Mouse (Mus musculus) CH12.LX (cell line): Measurements from ENCODE around the gene Slc9a1. TPM values are rescaled to one million over a fixed set of nuclear protein-coding genes. Genes with fewer than 3 reads are reported as not detected.

ENCODE experiments used
- DNase-seq: peaks from one replicate; pipeline ENCODE4 v3.0.0-alpha.2; 2013; ENCODE audit errors: extremely low read depth
- H3K27ac ChIP-seq: 2 replicates; pipeline ENCODE4 v1.5.1; 2012; ENCODE audit warnings: low read depth, mild to moderate bottlenecking, control low read depth, moderate library complexity; ENCODE audit not compliant: insufficient read depth
- H3K27me3 ChIP-seq: replicated peaks from 2 replicates; pipeline ENCODE3; 2012; ENCODE audit warnings: inconsistent platforms
- H3K36me3 ChIP-seq, 2 experiments: replicated peaks in 1 of 2; 2 replicates each; pipeline versions ENCODE3 to v1.6.1; 2012; ENCODE audit warnings: inconsistent platforms in 1 of 2, low read length in 1 of 2, mild to moderate bottlenecking in 1 of 2, mixed read lengths in 1 of 2, moderate library complexity in 1 of 2; ENCODE audit not compliant: control insufficient read depth in 1 of 2, insufficient read depth in 1 of 2
- H3K4me1 ChIP-seq, 2 experiments: 2 replicates each; pipeline ENCODE4 v1.6.1; 2012; ENCODE audit warnings: inconsistent platforms in 1 of 2, moderate library complexity in 1 of 2; ENCODE audit not compliant: insufficient read depth in 2 of 2, control insufficient read depth in 1 of 2
- H3K4me2 ChIP-seq: 2 replicates; pipeline ENCODE4 v1.6.1; 2012; ENCODE audit warnings: low read depth, mild to moderate bottlenecking, control low read depth; ENCODE audit not compliant: poor library complexity, insufficient read depth, severe bottlenecking
- H3K4me3 ChIP-seq, 3 experiments: fragments of 150-350 bp in 1 of 3; sonication (generic) in 1 of 3; replicated peaks in 1 of 3; 2 replicates each; pipeline versions ENCODE3 to v1.5.1; 2011 to 2012; ENCODE audit warnings: low read depth in 2 of 3, low read length in 2 of 3, mild to moderate bottlenecking in 2 of 3, moderate library complexity in 2 of 3, control low read depth in 1 of 3, improper control_type of control experiment in 1 of 3, inconsistent platforms in 1 of 3, mixed read lengths in 1 of 3; ENCODE audit not compliant: poor library complexity in 1 of 3
- H3K79me2 ChIP-seq: replicated peaks from 2 replicates; pipeline ENCODE4 v1.6.1; 2012; ENCODE audit warnings: mild to moderate bottlenecking, moderate library complexity; ENCODE audit not compliant: control insufficient read depth, poor library complexity, insufficient read depth, severe bottlenecking; ENCODE audit errors: extremely low read depth
- H3K9ac ChIP-seq: 2 replicates; pipeline ENCODE4 v1.6.1; 2012; ENCODE audit warnings: low read depth, mild to moderate bottlenecking, control low read depth, moderate library complexity; ENCODE audit not compliant: insufficient read depth
- H3K9me3 ChIP-seq: replicated peaks from 2 replicates; pipeline ENCODE3; 2012; ENCODE audit warnings: low read length, inconsistent platforms, mixed read lengths
- CHD2 ChIP-seq: IDR thresholded peaks from 2 replicates; pipeline ENCODE4 v1.6.1; 2011; ENCODE audit warnings: low read length, improper control_type of control experiment
- E2F4 ChIP-seq: IDR thresholded peaks from 2 replicates; pipeline ENCODE4 v1.6.1; 2011; ENCODE audit warnings: low read depth, low read length, improper control_type of control experiment; ENCODE audit not compliant: insufficient replicate concordance
- EP300 ChIP-seq: IDR thresholded peaks from 2 replicates; pipeline ENCODE4 v1.6.1; 2011; ENCODE audit warnings: low read length, improper control_type of control experiment
- ETS1 ChIP-seq: conservative IDR thresholded peaks from 2 replicates; pipeline ENCODE4 v1.6.1; 2012; ENCODE audit warnings: low read depth, mild to moderate bottlenecking, inconsistent platforms, low read length, improper control_type of control experiment, moderate library complexity
- GABPA ChIP-seq: IDR thresholded peaks from 2 replicates; pipeline ENCODE4 v1.6.1; 2012; ENCODE audit warnings: low read depth, low read length, improper control_type of control experiment, inconsistent platforms; ENCODE audit not compliant: insufficient replicate concordance
- JUND ChIP-seq: conservative IDR thresholded peaks from 2 replicates; pipeline ENCODE4 v1.6.1; 2011; ENCODE audit warnings: low read depth, low read length, improper control_type of control experiment
- KAT2A ChIP-seq: IDR thresholded peaks from 2 replicates; pipeline ENCODE4 v1.6.1; 2012; ENCODE audit warnings: low read length, improper control_type of control experiment, inconsistent platforms; ENCODE audit not compliant: insufficient replicate concordance
- MAFK ChIP-seq: IDR thresholded peaks from 2 replicates; pipeline ENCODE4 v1.6.1; 2011; ENCODE audit warnings: low read length, improper control_type of control experiment; ENCODE audit not compliant: insufficient replicate concordance
- MAX ChIP-seq: IDR thresholded peaks from 2 replicates; pipeline ENCODE4 v1.6.1; 2011; ENCODE audit warnings: low read length, improper control_type of control experiment
- MAZ ChIP-seq: IDR thresholded peaks from 2 replicates; pipeline ENCODE4 v1.6.1; 2012; ENCODE audit warnings: low read depth, mild to moderate bottlenecking, inconsistent platforms, low read length, improper control_type of control experiment, moderate library complexity
- MXI1 ChIP-seq: IDR thresholded peaks from 2 replicates; pipeline ENCODE4 v1.6.1; 2011; ENCODE audit warnings: mild to moderate bottlenecking, low read depth, low read length, improper control_type of control experiment
- MYC ChIP-seq: IDR thresholded peaks from 2 replicates; pipeline ENCODE4 v1.6.1; 2011; ENCODE audit warnings: low read depth, mild to moderate bottlenecking, improper control_type of control experiment, low read length
- NRF1 ChIP-seq: IDR thresholded peaks from 2 replicates; pipeline ENCODE4 v1.6.1; 2014; ENCODE audit warnings: low read depth, mild to moderate bottlenecking, inconsistent platforms, low read length, improper control_type of control experiment, moderate library complexity
- PAX5 ChIP-seq: IDR thresholded peaks from 2 replicates; pipeline ENCODE4 v1.6.1; 2012; ENCODE audit warnings: low read length, inconsistent platforms, mixed read lengths
- POLR2A ChIP-seq: IDR thresholded peaks from 2 replicates; pipeline ENCODE4 v1.6.1; 2011; ENCODE audit warnings: low read depth, mild to moderate bottlenecking, improper control_type of control experiment, low read length
- RAD21 ChIP-seq: IDR thresholded peaks from 2 replicates; pipeline ENCODE4 v1.6.1; 2011; ENCODE audit warnings: low read depth, mild to moderate bottlenecking, low read length, improper control_type of control experiment, moderate library complexity
- SMC3 ChIP-seq: IDR thresholded peaks from 2 replicates; pipeline ENCODE4 v1.6.1; 2011; ENCODE audit warnings: low read depth, low read length, improper control_type of control experiment
- TBP ChIP-seq: conservative IDR thresholded peaks from 2 replicates; pipeline ENCODE4 v1.6.1; 2011; ENCODE audit warnings: low read depth, low read length, improper control_type of control experiment
- TCF12 ChIP-seq: IDR thresholded peaks from 2 replicates; pipeline ENCODE4 v1.6.1; 2014; ENCODE audit warnings: low read depth, mild to moderate bottlenecking, inconsistent platforms, low read length, improper control_type of control experiment
- USF1 ChIP-seq: IDR thresholded peaks from 2 replicates; pipeline ENCODE4 v1.6.1; 2014; ENCODE audit warnings: low read depth, mild to moderate bottlenecking, inconsistent platforms, low read length, improper control_type of control experiment
- ZKSCAN1 ChIP-seq: IDR thresholded peaks from 2 replicates; pipeline ENCODE4 v1.6.1; 2012; ENCODE audit warnings: low read depth, inconsistent platforms, low read length, improper control_type of control experiment, borderline replicate concordance
- ZMIZ1 ChIP-seq: IDR thresholded peaks from 2 replicates; pipeline ENCODE4 v1.6.1; 2012; ENCODE audit warnings: low read depth, mild to moderate bottlenecking, inconsistent platforms, low read length, improper control_type of control experiment
- ZNF384 ChIP-seq: IDR thresholded peaks from 2 replicates; pipeline ENCODE4 v1.6.1; 2012; ENCODE audit warnings: low read depth, low read length, improper control_type of control experiment, inconsistent platforms
- dilution Hi-C: fragments of 300-500 bp; cut with MboI; formaldehyde crosslinking; loops from 2 replicates; pipeline ENCODE4 v1.14.3; 2020; ENCODE audit warnings: low sequenced_read_pairs; ENCODE audit not compliant: extremely low pct_unique_long_range_greater_than_20kb, extremely low pct_ligation_motif_present
- in situ Hi-C: fragments of 300-500 bp; cut with MboI; formaldehyde crosslinking; loops from 3 replicates; pipeline ENCODE4 v1.14.3; 2019; ENCODE audit warnings: low sequenced_read_pairs, low pct_ligation_motif_present, low pct_unique_long_range_greater_than_20kb, mixed read lengths
- polyA plus RNA-seq: library from polyadenylated mRNA; unstranded; fragments of >175 nt; gene quantifications from 2 replicates; pipeline ENCODE4 v1.2.1, GENCODE M21; 2012; ENCODE audit warnings: low read depth; ENCODE audit not compliant: insufficient read length
- total RNA-seq, 2 experiments: library from RNA; depleted of rRNA; stranded (reverse); fragments of 300-350 nt in 1 of 2; fragments of >200 nt in 1 of 2; gene quantifications; 2 replicates each; pipeline ENCODE4 v1.2.3; 2012 to 2014

Slc9a1 gene
- total and polyA plus RNA-seq, 3 experiments: 0.66 to 16.7 (median 4.7) TPM

GRCm38 (mm10) chr4:133426141-133426540 is 56.6 kb downstream of the Slc9a1 start:
- in situ Hi-C loops (no loop called here), dilution Hi-C loops (no loop called here)
- Histone ChIP-seq H3K9ac (no peak overlapping the region), H3K27ac (no peak overlapping the region), H3K27me3 (no peaks in the 10 kb centered on the region), H3K36me3 (peaks cover 16 to 27% of the 10 kb centered on the region in 2 experiments), H3K4me1 (peaks cover 10 to 18% of the 10 kb centered on the region in 2 experiments), H3K4me2 (no peak overlapping the region), H3K4me3 (no peak overlapping the region), H3K79me2 (no peaks in the 10 kb centered on the region), H3K9me3 (no peaks in the 10 kb centered on the region)
- TF ChIP-seq KAT2A (no peak), CHD2 (no peak), ZKSCAN1 (no peak), SMC3 (no peak), NRF1 (no peak), MAZ (no peak), GABPA (no peak), MAX (no peak), EP300 (no peak), TBP (no peak), RAD21 (no peak), PAX5 (no peak), MXI1 (no peak), POLR2A (no peak), E2F4 (no peak), ZMIZ1 (no peak), MAFK (no peak), JUND (no peak), USF1 (no peak), ZNF384 (no peak)
- no peak for DNase-seq

- TF ChIP-seq MXI1 (no peak), TCF12 (no peak), MAZ (no peak), GABPA (no peak), EP300 (no peak), SMC3 (no peak), USF1 (no peak), MYC (no peak), ETS1 (no peak)
- TF ChIP-seq, all 38 proteins: peak for 0
- no peaks in the 10 kb centered on the region for H3K27me3 ChIP-seq
- no peaks in the 10 kb centered on the region for H3K9me3 ChIP-seq
- H3K36me3 ChIP-seq: no peaks in the 10 kb centered on the region
- H3K4me2 ChIP-seq: no peak overlapping the region
- no peak overlapping the region for H3K4me3 ChIP-seq
- no peak for DNase-seq
- in situ Hi-C loops (no loop called here), dilution Hi-C loops (no loop called here)
- H3K9ac ChIP-seq: no peak overlapping the region
- peaks cover 12 to 16% of the 10 kb centered on the region in 2 experiments for H3K4me1 ChIP-seq
- H3K79me2 ChIP-seq: no peaks in the 10 kb centered on the region
- no peak overlapping the region for H3K27ac ChIP-seq
Observed at GRCm38 (mm10) chr4:133431508-133431907, 62.0 kb downstream of the Slc9a1 start.
